Mouse (Mus musculus): ENCODE data around the gene Olfr1249.
"Not testable (repeated sequence)": the region's sequence is repeated elsewhere in the genome, so short reads cannot be mapped to it uniquely, and the experiment has no call there.

GRCm38 (mm10) chr2:89618145-89618544 lies 16.6 kb downstream of the Olfr1249 start, which contains the start of gene Olfr1248:
- not testable (repeated sequence) for TF ChIP-seq CTCF (IDR thresholded peaks at IDR 0.05; ENCODE audit: extremely low read depth, insufficient read depth, insufficient read length, insufficient replicate concordance); POLR2A (IDR thresholded peaks at IDR 0.05; ENCODE audit: low read depth, low read length)

Measured in spleen, adult 2 months (tissue).